Mouse (Mus musculus) fat pad, adult 2 months (tissue): ENCODE data around the gene Prmt7.
"Not testable (repeated sequence)": the region's sequence is repeated elsewhere in the genome, so short reads cannot be mapped to it uniquely, and the experiment has no call there.

Source experiments
- DNase-seq: peaks from one replicate; pipeline ENCODE4 v3.0.0-alpha.2; 2011; ENCODE audit warnings: low read depth, low spot score; ENCODE audit errors: extremely low read depth

The Prmt7 gene

DNA sequence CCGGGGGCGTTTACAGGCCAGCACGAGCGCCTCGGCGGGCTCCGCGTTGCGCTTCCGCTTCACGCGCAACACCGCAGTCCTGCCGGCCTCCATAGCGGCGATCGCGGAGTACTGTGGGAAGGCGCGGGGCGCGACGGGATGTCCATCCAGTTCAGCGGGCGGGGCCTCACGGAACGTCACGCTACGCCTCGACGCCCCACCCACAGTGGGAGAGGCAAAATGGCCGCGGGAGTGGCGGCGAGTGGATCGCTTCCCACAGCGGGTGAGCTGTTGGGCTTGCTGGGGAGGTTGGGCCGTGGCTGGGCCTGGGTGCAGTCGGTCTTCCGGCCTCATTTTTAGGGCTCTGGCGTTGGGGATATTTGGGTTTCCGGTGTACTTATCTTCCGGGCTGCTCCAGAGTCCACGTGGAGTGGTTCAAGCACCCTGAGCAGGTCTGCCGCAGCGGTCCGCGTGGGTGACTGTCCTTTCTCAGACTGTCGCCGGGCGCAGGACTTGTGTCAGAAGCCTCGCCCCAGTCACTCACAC is at the start of gene Prmt7, which contains the start of gene Slc7a6os:
Gene Prmt7, plus strand, starts transcription at position 116 of the 525 bp plus-strand sequence.
Gene Slc7a6os, minus strand, starts transcription at position 115 of the 525 bp plus-strand sequence.
- DNase-seq = no peak

GRCm38 (mm10) chr8:106163251-106163650 is 47.5 kb upstream of the Prmt7 start:
- DNase-seq = no peak

DNA sequence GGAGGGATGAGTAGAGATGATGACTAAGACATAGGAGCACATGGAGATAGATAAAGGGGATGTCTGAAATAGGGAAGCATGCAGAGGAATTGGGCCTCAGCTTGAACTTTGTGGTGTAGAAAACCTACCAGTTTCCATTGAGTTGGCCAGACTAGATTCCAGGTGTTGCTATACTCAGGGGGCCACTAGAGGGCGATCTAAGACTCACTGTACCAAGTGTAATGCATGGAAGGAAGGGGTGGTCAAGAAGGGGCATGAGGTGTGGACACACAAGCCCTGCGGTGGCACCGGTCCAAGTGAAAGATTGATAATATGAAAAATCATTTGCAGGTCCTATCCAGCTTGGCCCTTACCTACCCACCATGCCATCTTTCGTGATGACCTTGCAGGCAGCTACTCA is 45.3 kb upstream of the Prmt7 start:
- DNase-seq = no peak

- no peak for DNase-seq
These were observed 42.2 kb upstream of the Prmt7 start, which contains the start of gene Slc7a6 for GRCm38 (mm10) chr8:106168356-106169016. Gene Slc7a6, plus strand, starts transcription at chr8:106168857.

DNA sequence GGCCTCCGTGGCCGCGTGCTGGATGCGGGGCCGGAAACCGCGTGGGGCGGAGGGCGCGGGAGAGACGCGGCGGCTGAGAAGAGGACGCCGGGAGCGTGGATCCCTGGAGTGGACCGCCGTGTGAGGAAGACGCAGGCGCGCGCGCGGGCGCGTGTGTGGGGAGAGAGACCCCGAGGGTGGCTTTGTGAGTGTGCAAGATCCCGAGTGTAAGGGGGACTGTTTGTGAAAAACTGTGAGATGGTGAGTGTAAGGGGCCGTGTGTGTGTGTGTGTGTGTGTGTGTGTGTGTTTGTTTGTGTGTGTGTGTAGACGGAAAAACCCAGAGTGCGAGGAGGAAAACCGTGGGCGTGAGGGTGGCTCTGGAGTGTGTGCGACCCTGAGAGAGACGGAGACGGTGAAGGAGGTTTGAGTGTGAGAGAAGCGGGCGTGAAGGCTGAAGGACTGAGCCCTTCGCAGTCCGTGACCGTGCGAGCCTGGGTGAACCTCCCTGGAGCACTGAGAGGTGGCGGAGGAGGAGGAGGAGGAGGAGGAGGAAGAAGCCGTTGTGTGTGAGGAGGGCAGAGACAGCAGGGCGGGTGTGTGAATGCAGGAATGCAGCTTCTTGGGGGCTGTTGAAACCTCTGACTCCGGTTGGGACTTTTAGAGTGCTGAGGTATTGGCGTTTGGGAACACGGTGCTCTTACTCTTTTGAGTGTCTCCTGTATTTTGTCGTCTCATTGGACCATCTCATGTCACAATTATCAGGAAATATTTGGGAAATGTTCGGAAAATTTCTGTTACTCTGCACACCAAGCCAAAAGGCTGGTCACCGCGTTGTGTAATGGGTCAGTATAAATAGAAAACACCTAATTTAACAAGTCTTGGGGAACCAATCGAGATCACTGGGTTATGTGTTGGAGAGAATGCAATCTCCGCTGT is 41.5 kb upstream of the Prmt7 start:
- no peak for DNase-seq

GRCm38 (mm10) chr8:106169934-106170480 is 40.7 kb upstream of the Prmt7 start:
- DNase-seq = no peak

GRCm38 (mm10) chr8:106173566-106173965 is 37.2 kb upstream of the Prmt7 start:
- DNase-seq = no peak

DNA sequence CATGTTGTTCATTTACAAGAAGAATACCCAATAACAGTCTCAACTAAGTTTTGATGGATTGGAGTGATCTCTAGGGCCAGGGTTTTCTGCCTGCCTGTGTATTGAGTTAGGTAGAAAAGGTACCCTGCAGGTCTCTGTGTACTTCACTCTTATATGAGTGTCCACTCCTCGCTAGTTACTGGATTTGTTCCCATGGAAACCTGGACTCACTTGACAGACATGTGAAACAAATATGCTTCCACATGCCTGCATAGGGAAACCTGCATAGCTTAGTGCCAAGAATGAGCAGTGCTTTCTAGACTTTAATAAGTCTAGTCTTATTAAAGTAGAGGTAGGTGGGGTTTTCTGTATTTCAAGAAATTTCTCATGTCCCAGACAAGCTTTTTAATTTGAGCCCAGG is 33.8 kb upstream of the Prmt7 start:
- DNase-seq = no peak

DNA sequence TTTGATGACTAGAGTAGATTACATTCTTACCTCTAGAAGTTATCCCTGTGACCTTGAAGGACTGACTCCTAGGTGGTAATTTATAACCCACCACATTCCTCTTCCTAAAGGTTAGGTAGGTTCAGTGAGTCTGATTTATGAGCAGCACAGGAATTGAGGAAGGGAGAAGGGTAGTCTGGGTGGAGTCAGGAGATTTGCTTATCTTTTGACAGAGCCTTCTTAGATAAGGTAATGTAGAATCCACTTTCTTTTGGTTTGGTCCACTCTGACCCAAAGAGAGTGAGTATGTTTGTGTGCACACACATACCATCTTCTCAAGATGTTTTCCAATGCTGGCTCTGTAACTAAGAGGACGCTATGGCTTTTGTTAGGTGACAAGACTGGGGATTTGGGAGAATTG is 33.1 kb upstream of the Prmt7 start:
- no peak for DNase-seq

DNA sequence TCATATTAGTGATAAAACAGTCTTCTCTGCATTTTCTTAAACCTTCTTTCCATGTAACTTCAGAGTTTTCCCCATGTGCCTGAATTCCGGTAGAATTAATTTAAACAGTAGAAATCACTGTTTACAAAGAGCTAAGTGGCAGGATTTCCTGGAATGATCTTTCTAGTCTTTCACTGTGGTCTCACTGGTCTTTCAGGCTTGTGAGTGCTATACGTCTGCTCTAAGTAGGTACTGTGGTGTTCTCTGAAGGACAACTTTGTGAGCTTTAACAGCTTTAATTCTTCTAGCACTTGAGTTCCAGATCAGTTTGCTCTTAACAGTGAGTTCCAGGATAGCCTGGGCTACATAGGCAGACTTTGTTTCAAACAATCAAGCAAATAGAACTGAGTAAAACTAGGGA is 32.3 kb upstream of the Prmt7 start:
- no peak for DNase-seq

GRCm38 (mm10) chr8:106185628-106186270 is 25.0 kb upstream of the Prmt7 start:
- peak; percentile 99 for DNase-seq

GRCm38 (mm10) chr8:106186394-106186793 is 24.3 kb upstream of the Prmt7 start:
- DNase-seq = no peak

DNA sequence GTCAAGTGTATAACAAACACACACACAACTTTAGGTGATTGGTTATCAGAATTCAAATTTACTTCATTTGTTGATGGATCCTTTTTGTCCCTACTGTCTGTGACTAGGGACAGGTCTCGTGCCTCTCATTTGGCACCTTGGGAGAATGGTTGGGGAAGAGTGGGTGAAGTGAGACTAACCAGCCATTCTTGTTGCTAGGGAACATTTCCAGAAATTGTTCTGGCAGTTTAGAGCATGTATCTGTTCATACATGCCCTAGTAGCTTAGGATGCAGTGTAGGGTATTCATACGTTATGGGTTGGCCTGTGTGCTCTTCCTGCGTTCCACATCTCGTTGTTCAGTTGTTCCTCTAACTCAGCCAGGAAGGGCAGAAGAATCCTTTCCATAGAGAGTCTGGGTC is 21.6 kb upstream of the Prmt7 start:
- DNase-seq = peak; percentile 59

- DNase-seq = no peak
These were observed 19.1 kb upstream of the Prmt7 start for GRCm38 (mm10) chr8:106191639-106192038.

- DNase-seq = no peak
These were observed 17.6 kb upstream of the Prmt7 start for GRCm38 (mm10) chr8:106193162-106193561.

DNA sequence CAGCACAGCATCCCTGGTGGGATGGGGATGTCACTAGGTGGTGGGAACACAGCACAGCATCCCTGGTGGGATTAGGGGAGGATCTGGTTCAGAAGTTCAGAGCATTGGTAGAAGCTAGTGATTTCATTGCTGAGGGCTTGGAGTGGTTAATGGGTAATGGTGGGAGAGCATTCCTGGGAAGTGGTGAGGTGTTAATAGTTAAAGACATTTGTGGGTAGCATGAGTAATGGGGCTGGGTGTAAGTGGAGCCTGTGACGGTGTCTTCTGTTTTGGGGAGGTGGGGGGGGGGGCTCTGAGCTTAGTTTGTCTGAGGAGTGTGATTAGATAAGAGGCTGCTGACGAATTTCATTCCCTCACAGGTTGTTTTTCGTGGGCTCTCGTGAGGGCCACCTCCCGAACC is 16.7 kb upstream of the Prmt7 start:
- no peak for DNase-seq

- DNase-seq = no peak
These were observed 12.0 kb upstream of the Prmt7 start for GRCm38 (mm10) chr8:106198741-106199140.

DNA sequence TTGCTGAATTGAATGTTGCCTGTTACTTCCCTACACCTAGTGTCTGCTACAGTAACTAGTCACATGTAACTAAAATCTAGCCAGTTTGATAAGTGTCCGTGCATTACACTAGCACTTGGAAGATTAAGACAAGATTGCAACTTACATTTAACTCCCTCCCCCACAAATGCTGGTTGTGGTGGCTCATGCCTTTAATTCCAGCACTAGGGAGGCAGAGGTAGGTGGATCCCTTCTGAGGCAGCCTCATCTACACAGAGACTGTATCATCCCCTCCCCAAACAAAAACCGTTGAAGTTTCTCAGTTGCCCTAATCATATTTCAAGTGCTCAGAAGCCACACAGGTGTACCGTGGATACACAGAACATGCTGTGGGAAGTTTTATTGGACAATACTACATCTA is 11.1 kb upstream of the Prmt7 start:
- DNase-seq = not testable (repeated sequence)

DNA sequence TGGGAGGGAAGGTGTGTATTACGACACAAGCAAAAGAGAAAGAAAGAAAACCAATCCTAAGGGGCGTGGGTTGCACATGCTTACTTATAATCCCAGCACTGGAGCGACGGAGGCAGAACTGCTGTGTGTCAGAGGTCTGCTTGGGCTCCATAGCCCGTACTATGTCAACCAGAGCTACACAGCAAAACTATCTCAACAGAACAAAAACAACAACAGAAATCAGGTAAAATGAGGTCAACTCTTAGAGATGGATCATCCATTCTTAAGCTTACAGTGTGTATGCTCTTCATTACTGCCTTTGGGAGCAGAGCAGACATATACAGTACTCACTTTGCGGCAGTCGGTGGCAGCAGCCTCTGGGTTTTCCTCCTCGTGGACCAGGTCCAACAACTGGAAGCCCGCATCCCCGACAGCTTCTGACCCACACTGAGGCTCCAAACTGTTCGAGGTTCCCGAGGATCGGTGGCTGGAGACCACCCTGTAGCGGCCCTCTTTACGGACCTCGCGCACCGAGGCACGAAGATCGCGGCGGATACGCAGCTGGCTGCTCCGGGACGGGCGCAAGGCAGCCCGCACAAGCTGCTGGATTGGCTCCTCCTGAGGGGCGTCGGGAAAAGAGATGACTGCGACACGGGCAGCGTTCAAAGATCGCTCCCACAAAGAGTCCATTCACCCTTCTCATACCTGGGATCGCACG is 553 bp upstream of the Prmt7 start:
- DNase-seq = no peak

DNA sequence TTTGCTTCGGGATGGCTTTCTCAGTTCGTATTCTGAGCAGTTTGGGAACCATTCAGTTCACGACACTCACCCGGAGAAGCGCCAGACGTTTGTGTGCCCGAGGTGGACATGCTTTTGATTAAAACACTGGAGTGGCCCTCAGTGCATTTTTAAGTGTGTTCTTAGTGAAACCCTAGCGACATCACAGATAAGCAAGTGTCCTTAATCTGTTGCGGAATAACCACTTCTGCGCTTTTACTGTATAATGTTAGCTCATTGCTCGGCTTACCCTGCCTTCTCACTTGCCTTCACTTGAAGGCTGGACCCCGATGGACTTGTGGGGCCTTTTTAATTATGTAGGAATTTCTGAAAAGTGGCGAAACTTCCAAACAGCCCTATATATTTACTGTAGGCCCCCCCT is 685 bp downstream of the Prmt7 start:
- DNase-seq = no peak
